Mouse (Mus musculus) MEL (cell line): Measurements from ENCODE around the gene Slc2a1. TPM values are rescaled to one million over a fixed set of nuclear protein-coding genes. Genes with fewer than 3 reads are reported as not detected.

ENCODE experiments used
- DNase-seq: peaks from one replicate; pipeline ENCODE4 v3.0.0; 2011; ENCODE audit warnings: low read depth, low spot score
- H3K27ac ChIP-seq: 2 replicates; pipeline ENCODE4 v1.5.1; 2012; ENCODE audit warnings: low read depth, mild to moderate bottlenecking, control low read depth, low read length, moderate library complexity; ENCODE audit not compliant: control insufficient read depth
- H3K27me3 ChIP-seq, 2 experiments: fragments of 150-350 bp in 1 of 2; sonication (generic) in 1 of 2; 2 replicates each; pipeline ENCODE4 v1.6.1; 2012; ENCODE audit warnings: low read length in 2 of 2, mild to moderate bottlenecking in 2 of 2, improper control_type of control experiment in 1 of 2, moderate library complexity in 1 of 2; ENCODE audit not compliant: insufficient read depth in 2 of 2, control insufficient read depth in 1 of 2
- H3K36me3 ChIP-seq, 2 experiments: 2 replicates each; pipeline ENCODE4 v1.6.1; 2012 to 2014; ENCODE audit warnings: low read length in 2 of 2, improper control_type of control experiment in 1 of 2, inconsistent platforms in 1 of 2, mild to moderate bottlenecking in 1 of 2; ENCODE audit not compliant: insufficient read depth in 2 of 2, control insufficient read depth in 1 of 2
- H3K4me1 ChIP-seq, 2 experiments: fragments of 150-350 bp in 1 of 2; sonication (generic) in 1 of 2; 2 replicates each; pipeline ENCODE4 v1.6.1; 2012; ENCODE audit warnings: low read length in 2 of 2, improper control_type of control experiment in 1 of 2, mild to moderate bottlenecking in 1 of 2; ENCODE audit not compliant: insufficient read depth in 2 of 2, control insufficient read depth in 1 of 2
- H3K4me3 ChIP-seq, 2 experiments: fragments of 150-350 bp in 1 of 2; sonication (generic) in 1 of 2; 2 replicates each; pipeline ENCODE4 v1.5.1; 2012; ENCODE audit warnings: low read depth in 2 of 2, low read length in 2 of 2, mild to moderate bottlenecking in 2 of 2, moderate library complexity in 2 of 2, control low read depth in 1 of 2, improper control_type of control experiment in 1 of 2; ENCODE audit not compliant: control insufficient read depth in 1 of 2, insufficient read depth in 1 of 2
- H3K79me2 ChIP-seq: 2 replicates; pipeline ENCODE4 v1.6.1; 2012; ENCODE audit warnings: mild to moderate bottlenecking, low read length, moderate library complexity; ENCODE audit not compliant: control insufficient read depth, poor library complexity, insufficient read depth
- H3K9ac ChIP-seq: 2 replicates; pipeline ENCODE4 v1.6.1; 2012; ENCODE audit warnings: low read depth, mild to moderate bottlenecking, control low read depth, low read length, moderate library complexity; ENCODE audit not compliant: control insufficient read depth, poor library complexity, severe bottlenecking
- H3K9me3 ChIP-seq: fragments of 150-350 bp; sonication (generic); replicated peaks from 2 replicates; pipeline ENCODE4 v1.6.1; 2012; ENCODE audit warnings: mild to moderate bottlenecking, low read length, improper control_type of control experiment, moderate library complexity; ENCODE audit not compliant: insufficient read depth
- BHLHE40 ChIP-seq: IDR thresholded peaks from 2 replicates; pipeline ENCODE4 v1.6.1; 2012; ENCODE audit warnings: low read depth, mild to moderate bottlenecking, inconsistent platforms, low read length, improper control_type of control experiment, borderline replicate concordance
- CHD2 ChIP-seq: IDR thresholded peaks from 2 replicates; pipeline ENCODE4 v1.6.1; 2011; ENCODE audit warnings: low read length, improper control_type of control experiment
- CTCF ChIP-seq, 3 experiments: IDR thresholded peaks in 2 of 3; conservative IDR thresholded peaks in 1 of 3; 2 replicates each; pipeline ENCODE4 v1.5.1; 2011 to 2012; ENCODE audit warnings: low read length in 3 of 3, low read depth in 2 of 3, mild to moderate bottlenecking in 2 of 3, improper control_type of control experiment in 1 of 3, inconsistent platforms in 1 of 3, mixed read lengths in 1 of 3, moderate library complexity in 1 of 3; ENCODE audit not compliant: control insufficient read depth in 1 of 3, insufficient read depth in 1 of 3, poor library complexity in 1 of 3, severe bottlenecking in 1 of 3
- ELF1 ChIP-seq: IDR thresholded peaks from 2 replicates; pipeline ENCODE4 v1.6.1; 2014; ENCODE audit warnings: low read depth, mild to moderate bottlenecking, inconsistent platforms, low read length, improper control_type of control experiment, moderate library complexity
- ETS1 ChIP-seq: IDR thresholded peaks from 2 replicates; pipeline ENCODE4 v1.6.1; 2012; ENCODE audit warnings: low read depth, mild to moderate bottlenecking, inconsistent platforms, low read length, improper control_type of control experiment, moderate library complexity
- GABPA ChIP-seq: IDR thresholded peaks from 2 replicates; pipeline ENCODE4 v1.6.1; 2012; ENCODE audit warnings: low read depth, mild to moderate bottlenecking, inconsistent platforms, low read length, improper control_type of control experiment, moderate library complexity
- GATA1 ChIP-seq: IDR thresholded peaks from 2 replicates; pipeline ENCODE4 v1.6.1; 2011; ENCODE audit warnings: low read depth, low read length, improper control_type of control experiment
- HCFC1 ChIP-seq: IDR thresholded peaks from 2 replicates; pipeline ENCODE4 v1.6.1; 2012; ENCODE audit warnings: low read depth, mild to moderate bottlenecking, inconsistent platforms, low read length, improper control_type of control experiment, moderate library complexity
- MAX ChIP-seq: IDR thresholded peaks from 2 replicates; pipeline ENCODE4 v1.6.1; 2011; ENCODE audit warnings: low read length, improper control_type of control experiment
- MXI1 ChIP-seq: IDR thresholded peaks from 2 replicates; pipeline ENCODE4 v1.6.1; 2011; ENCODE audit warnings: mild to moderate bottlenecking, low read depth, low read length, improper control_type of control experiment
- MYB ChIP-seq: IDR thresholded peaks from 2 replicates; pipeline ENCODE4 v1.6.1; 2011; ENCODE audit warnings: mild to moderate bottlenecking, low read depth, low read length, improper control_type of control experiment
- MYC ChIP-seq: IDR thresholded peaks from 2 replicates; pipeline ENCODE4 v1.6.1; 2011; ENCODE audit warnings: low read depth, mild to moderate bottlenecking, low read length, improper control_type of control experiment, moderate library complexity
- NELFE ChIP-seq: IDR thresholded peaks from 2 replicates; pipeline ENCODE4 v1.6.1; 2011; ENCODE audit warnings: low read depth, low read length, improper control_type of control experiment
- NRF1 ChIP-seq: IDR thresholded peaks from 2 replicates; pipeline ENCODE4 v1.6.1; 2014; ENCODE audit warnings: low read depth, mild to moderate bottlenecking, inconsistent platforms, low read length, improper control_type of control experiment, moderate library complexity; ENCODE audit not compliant: poor library complexity, insufficient read depth, severe bottlenecking
- POLR2A ChIP-seq, 2 experiments: IDR thresholded peaks; 2 replicates each; pipeline ENCODE4 v1.6.1; 2011 to 2012; ENCODE audit warnings: low read length in 2 of 2, mild to moderate bottlenecking in 2 of 2, control low read depth in 1 of 2, improper control_type of control experiment in 1 of 2, low read depth in 1 of 2, moderate library complexity in 1 of 2; ENCODE audit not compliant: control insufficient read depth in 1 of 2, insufficient read depth in 1 of 2, poor library complexity in 1 of 2
- RAD21 ChIP-seq: IDR thresholded peaks from 2 replicates; pipeline ENCODE4 v1.6.1; 2011; ENCODE audit warnings: mild to moderate bottlenecking, low read depth, low read length, improper control_type of control experiment
- RCOR1 ChIP-seq: IDR thresholded peaks from 2 replicates; pipeline ENCODE4 v1.6.1; 2012; ENCODE audit warnings: low read depth, mild to moderate bottlenecking, inconsistent platforms, low read length, improper control_type of control experiment
- SIN3A ChIP-seq: IDR thresholded peaks from 2 replicates; pipeline ENCODE4 v1.6.1; 2012; ENCODE audit warnings: low read length, improper control_type of control experiment, inconsistent platforms
- SMC3 ChIP-seq: IDR thresholded peaks from 2 replicates; pipeline ENCODE4 v1.6.1; 2011; ENCODE audit warnings: low read depth, low read length, improper control_type of control experiment
- TAL1 ChIP-seq: IDR thresholded peaks from 2 replicates; pipeline ENCODE4 v1.6.1; 2012; ENCODE audit warnings: mild to moderate bottlenecking, inconsistent platforms, low read length, moderate library complexity, mixed read lengths
- TBP ChIP-seq: IDR thresholded peaks from 2 replicates; pipeline ENCODE4 v1.8.0; 2011; ENCODE audit warnings: low read depth, low read length, improper control_type of control experiment
- UBTF ChIP-seq: IDR thresholded peaks from 2 replicates; pipeline ENCODE4 v1.6.1; 2012; ENCODE audit warnings: low read depth, mild to moderate bottlenecking, inconsistent platforms, low read length, improper control_type of control experiment, moderate library complexity, borderline replicate concordance; ENCODE audit not compliant: insufficient read depth
- USF1 ChIP-seq: IDR thresholded peaks from 2 replicates; pipeline ENCODE4 v1.6.1; 2014; ENCODE audit warnings: low read depth, mild to moderate bottlenecking, inconsistent platforms, low read length, improper control_type of control experiment, moderate library complexity
- USF2 ChIP-seq, 2 experiments: IDR thresholded peaks; 2 replicates each; pipeline ENCODE4 v1.6.1; 2011 to 2012; ENCODE audit warnings: improper control_type of control experiment in 2 of 2, low read length in 2 of 2, borderline replicate concordance in 1 of 2, inconsistent platforms in 1 of 2, low read depth in 1 of 2, mild to moderate bottlenecking in 1 of 2; ENCODE audit not compliant: insufficient read depth in 1 of 2
- ZC3H11A ChIP-seq: IDR thresholded peaks from 2 replicates; pipeline ENCODE4 v1.6.1; 2012; ENCODE audit warnings: low read depth, mild to moderate bottlenecking, inconsistent platforms, low read length, improper control_type of control experiment
- ZMIZ1 ChIP-seq: IDR thresholded peaks from 2 replicates; pipeline ENCODE4 v1.6.1; 2012; ENCODE audit warnings: low read depth, mild to moderate bottlenecking, inconsistent platforms, low read length, improper control_type of control experiment, moderate library complexity
- polyA plus RNA-seq, 2 experiments: library from polyadenylated mRNA; stranded (reverse) in 1 of 2; unstranded in 1 of 2; fragments of >175 nt in 1 of 2; fragments of >200 nt in 1 of 2; gene quantifications; 2 replicates each; pipeline versions ENCODE4 v1.2.1 to v1.2.4; 2012; ENCODE audit warnings: low replicate concordance in 2 of 2, low read depth in 1 of 2; ENCODE audit not compliant: insufficient read length in 2 of 2, insufficient read depth in 1 of 2, missing spikeins in 1 of 2
- total RNA-seq: library from RNA; depleted of rRNA; stranded (reverse); fragments of 300-350 nt; gene quantifications from 2 replicates; pipeline ENCODE4 v1.2.3, GENCODE M21; 2012

The Slc2a1 gene
- total and polyA plus RNA-seq, 3 experiments = 15.9 to 99.5 TPM; not detected in 1

GRCm38 (mm10) chr4:119105704-119106103, 2.8 kb upstream of the Slc2a1 start:
- no peaks in the 10 kb centered on the region for H3K27me3 ChIP-seq
- peak overlapping the region; percentile 44 for H3K9ac ChIP-seq
- H3K4me3 ChIP-seq = peak overlapping the region; percentile 45
- peak; percentile 23; the same call in 1 of the 2 replicates for TF ChIP-seq ETS1
- TF ChIP-seq SIN3A = peak; percentile 75; the same call in 1 of the 2 replicates
- TF ChIP-seq ZC3H11A = no peak
- TF ChIP-seq USF2 (IDR thresholded peaks at IDR 0.05; ENCODE audit: borderline replicate concordance in 1 of 2, insufficient read depth in 1 of 2, low read depth in 1 of 2, low read length in 2 of 2) = no peak
- TF ChIP-seq MYB = no peak
- no peak for TF ChIP-seq GATA1
- TF ChIP-seq POLR2A (IDR thresholded peaks at IDR 0.05; ENCODE audit: control insufficient read depth in 1 of 2, insufficient read depth in 1 of 2, low read depth in 1 of 2, low read length in 2 of 2, poor library complexity in 1 of 2) = peak in 1 of 2 experiments; percentile 39; a peak in 1 of 4 replicates
- peak; percentile 61; the same call in 1 of the 2 replicates for TF ChIP-seq ELF1
- peak; percentile 64; the same call in 1 of the 2 replicates for TF ChIP-seq MXI1
- TF ChIP-seq ZMIZ1 = peak; percentile 48; the same call in 1 of the 2 replicates
- peak; percentile 43 for TF ChIP-seq NELFE
- TF ChIP-seq HCFC1 = peak; percentile 51; the same call in 1 of the 2 replicates
- 0 out of 2 replicates have a peak, but pooled peaks have one; percentile 11 for TF ChIP-seq USF1
- TF ChIP-seq BHLHE40 = peak; percentile 62; the same call in 1 of the 2 replicates
- peak; percentile 42 for TF ChIP-seq MAX
- H3K79me2 ChIP-seq = peaks cover 12% of the 10 kb centered on the region
- H3K4me1 ChIP-seq = peaks cover 8 to 19% of the 10 kb centered on the region in 2 experiments
- peak; percentile 95 for DNase-seq
- H3K27ac ChIP-seq = no peak overlapping the region; the same call in 1 of the 2 replicates
- H3K9me3 ChIP-seq = no peaks in the 10 kb centered on the region
- H3K36me3 ChIP-seq = peaks cover 0 to 15% of the 10 kb centered on the region in 2 experiments; a peak in 3 of 4 replicates

DNA sequence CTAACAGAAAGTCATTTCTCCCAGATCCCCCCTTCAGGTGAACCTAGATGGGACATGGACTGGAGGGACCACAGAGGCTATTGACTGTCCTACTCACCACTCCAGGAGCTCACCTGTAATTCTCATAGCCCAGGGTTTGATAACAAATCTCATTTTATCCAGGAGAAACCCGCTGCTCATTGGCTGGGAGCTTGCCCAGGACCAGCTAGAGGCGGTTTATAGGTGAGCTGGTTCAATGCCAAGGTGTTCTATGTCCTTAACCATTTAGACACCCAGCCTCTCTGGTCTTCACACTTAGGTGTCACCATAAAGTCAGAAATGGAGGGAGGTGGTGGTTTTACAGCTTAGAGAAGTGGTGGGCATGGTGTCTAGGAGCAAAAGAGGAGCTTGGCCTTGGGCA, 644 bp upstream of the Slc2a1 start:
- TF ChIP-seq GABPA = no peak
- no peak for TF ChIP-seq USF1
- no peak for TF ChIP-seq ZC3H11A
- TF ChIP-seq ELF1 = no peak
- TF ChIP-seq MXI1 = no peak
- TF ChIP-seq CTCF (IDR thresholded peaks at IDR 0.05 in 2 of 3, conservative IDR thresholded peaks at IDR 0.05 in 1 of 3; ENCODE audit: control insufficient read depth in 1 of 3, insufficient read depth in 1 of 3, low read depth in 2 of 3, low read length in 3 of 3, poor library complexity in 1 of 3, severe bottlenecking in 1 of 3) = no peak
- no peak for TF ChIP-seq RAD21
- TF ChIP-seq MAX = no peak
- TF ChIP-seq SIN3A = no peak
- no peak for TF ChIP-seq RCOR1
- TF ChIP-seq MYC = no peak
- TF ChIP-seq SMC3 = no peak
- TF ChIP-seq NRF1 = no peak
- TF ChIP-seq TAL1 = no peak
- TF ChIP-seq ZMIZ1 = no peak
- TF ChIP-seq UBTF = no peak
- no peak for TF ChIP-seq CHD2
- no peak for TF ChIP-seq BHLHE40
- no peak for TF ChIP-seq TBP
- no peak for TF ChIP-seq USF2 (IDR thresholded peaks at IDR 0.05; ENCODE audit: borderline replicate concordance in 1 of 2, insufficient read depth in 1 of 2, low read depth in 1 of 2, low read length in 2 of 2)
- Histone ChIP-seq H3K9me3 (no peaks in the 10 kb centered on the region), H3K27ac (no peak overlapping the region), H3K79me2 (peaks cover 13% of the 10 kb centered on the region), H3K36me3 (peaks cover 0 to 11% of the 10 kb centered on the region in 2 experiments; a peak in 3 of 4 replicates), H3K4me1 (peaks cover 8 to 19% of the 10 kb centered on the region in 2 experiments), H3K27me3 (no peaks in the 10 kb centered on the region), H3K9ac (peak overlapping the region; percentile 53; the same call in 1 of the 2 replicates), H3K4me3 (peak overlapping the region; percentile 60 to 71)
- no peak for DNase-seq
